Mouse (Mus musculus): ENCODE measurements around the gene Gm13089.

- TF ChIP-seq CTCF (IDR thresholded peaks at IDR 0.05; ENCODE audit: borderline replicate concordance, insufficient read depth, low read length) (no peak), POLR2A (IDR thresholded peaks at IDR 0.05; ENCODE audit: low read depth, low read length) (no peak)
Measured at GRCm38 (mm10) chr4:143702611-143703010, at the start of gene Gm13089.
